Mouse (Mus musculus) megakaryocyte-erythroid progenitor cell, adult 5-6 weeks (primary cell): Measurements from ENCODE around the gene Heatr3. TPM values are rescaled to one million over a fixed set of nuclear protein-coding genes. Genes with fewer than 3 reads are reported as not detected.

Experiments
- ATAC-seq: replicated peaks from 2 replicates; pipeline ENCODE4 v1.8.0; 2016; ENCODE audit warnings: mild to moderate bottlenecking, inconsistent platforms; ENCODE audit not compliant: severe bottlenecking, poor library complexity, low FRiP score, low TSS enrichment
- total RNA-seq, 2 experiments: library from RNA; stranded (forward) in 1 of 2; stranded (reverse) in 1 of 2; fragments of 200-1000, 215-1000 nt in 1 of 2; fragments of >200 nt in 1 of 2; fragmentation: Nextera tagmentation in 1 of 2; gene quantifications; 2 replicates each; pipeline ENCODE4 v1.2.3; 2014 to 2017

Heatr3 gene
- total RNA-seq (2014; fragmentation: Nextera tagmentation): 75.6 and 79.2 TPM in 2 replicates
- total RNA-seq (2017): 62.9 and 79.2 TPM in 2 replicates

DNA sequence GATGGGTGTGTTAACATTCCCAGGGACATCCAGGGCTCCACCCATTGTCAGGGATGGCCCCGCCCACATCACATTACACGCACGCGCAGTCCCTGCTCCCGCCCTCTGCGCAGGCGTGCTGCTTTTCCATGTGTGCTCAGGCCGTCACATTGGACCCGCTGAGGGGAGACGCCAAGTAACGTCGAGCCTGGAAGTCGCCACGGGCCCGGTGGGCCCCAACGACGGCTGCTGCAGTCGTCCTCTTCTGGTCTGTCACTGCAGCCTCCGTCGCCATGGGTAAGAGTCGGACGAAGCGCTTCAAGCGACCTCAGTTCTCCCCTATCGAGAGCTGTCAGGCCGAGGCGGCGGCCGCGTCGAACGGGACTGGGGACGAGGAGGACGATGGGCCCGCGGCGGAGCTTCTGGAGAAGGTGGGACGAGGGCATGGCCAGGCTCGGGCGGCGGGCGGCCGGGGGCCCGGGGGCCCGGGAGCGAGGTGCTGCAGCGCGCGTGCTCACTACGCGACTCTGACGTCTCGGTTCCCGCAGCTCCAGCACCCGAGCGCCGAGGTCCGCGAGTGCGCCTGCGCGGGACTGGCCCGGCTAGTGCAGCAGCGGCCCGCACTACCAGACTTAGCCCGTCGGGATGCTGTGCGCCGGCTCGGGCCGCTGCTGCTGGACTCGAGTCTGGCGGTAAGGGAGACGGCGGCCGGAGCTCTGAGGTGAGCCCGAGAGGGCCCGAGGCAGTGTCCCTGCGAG is at the start of gene Heatr3:
Heatr3 (plus strand) TSS at position 108 of the 737 bp plus-strand sequence.
- ATAC-seq: peak; percentile 93

DNA sequence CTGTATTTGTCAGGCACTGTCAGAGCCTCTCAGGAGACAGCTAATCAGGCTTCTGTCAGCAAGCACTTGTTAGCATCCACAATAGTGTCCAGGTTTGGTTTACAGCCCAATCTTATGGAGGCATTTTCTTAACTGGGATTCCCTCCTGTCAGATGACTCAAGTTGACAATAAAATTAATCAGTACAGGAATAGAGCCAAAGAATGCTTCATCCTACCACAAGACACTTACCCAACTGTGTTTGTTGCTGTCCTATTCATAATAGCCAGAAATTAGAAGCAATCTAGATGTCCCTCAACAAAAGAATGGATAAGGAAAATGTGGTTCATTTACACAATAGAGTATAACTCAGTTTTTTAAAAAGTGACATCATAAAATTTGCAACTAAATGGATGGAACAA is 49.6 kb upstream of the Heatr3 start:
- ATAC-seq: no peak

- no peak for ATAC-seq
Measured at GRCm38 (mm10) chr8:88091661-88092060, 46.0 kb upstream of the Heatr3 start.

- no peak for ATAC-seq
Measured at GRCm38 (mm10) chr8:88093367-88093766, 44.3 kb upstream of the Heatr3 start.

DNA sequence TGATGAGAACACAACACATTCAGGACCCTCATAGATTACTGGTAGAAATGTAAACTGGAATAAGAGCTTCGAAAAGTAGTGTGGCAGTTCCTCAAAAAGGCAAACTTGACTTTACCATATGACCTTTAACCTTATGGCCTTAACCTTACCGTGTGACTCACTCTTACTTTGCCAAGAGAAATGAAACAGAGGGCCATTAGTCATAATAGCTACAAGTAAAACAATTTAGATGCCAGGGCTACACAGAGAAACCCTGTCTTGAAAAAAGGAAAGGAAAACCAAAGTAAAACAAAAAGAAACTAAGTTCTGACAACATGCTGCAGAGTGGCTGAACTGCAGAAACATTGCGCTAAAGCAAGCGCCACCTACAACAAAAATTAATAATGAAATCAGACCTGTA is 38.8 kb upstream of the Heatr3 start:
- ATAC-seq: no peak

- ATAC-seq: peak; percentile 82
Measured at GRCm38 (mm10) chr8:88099526-88099925, 38.1 kb upstream of the Heatr3 start.

- no peak for ATAC-seq
Measured at GRCm38 (mm10) chr8:88109241-88109640, 28.4 kb upstream of the Heatr3 start.

DNA sequence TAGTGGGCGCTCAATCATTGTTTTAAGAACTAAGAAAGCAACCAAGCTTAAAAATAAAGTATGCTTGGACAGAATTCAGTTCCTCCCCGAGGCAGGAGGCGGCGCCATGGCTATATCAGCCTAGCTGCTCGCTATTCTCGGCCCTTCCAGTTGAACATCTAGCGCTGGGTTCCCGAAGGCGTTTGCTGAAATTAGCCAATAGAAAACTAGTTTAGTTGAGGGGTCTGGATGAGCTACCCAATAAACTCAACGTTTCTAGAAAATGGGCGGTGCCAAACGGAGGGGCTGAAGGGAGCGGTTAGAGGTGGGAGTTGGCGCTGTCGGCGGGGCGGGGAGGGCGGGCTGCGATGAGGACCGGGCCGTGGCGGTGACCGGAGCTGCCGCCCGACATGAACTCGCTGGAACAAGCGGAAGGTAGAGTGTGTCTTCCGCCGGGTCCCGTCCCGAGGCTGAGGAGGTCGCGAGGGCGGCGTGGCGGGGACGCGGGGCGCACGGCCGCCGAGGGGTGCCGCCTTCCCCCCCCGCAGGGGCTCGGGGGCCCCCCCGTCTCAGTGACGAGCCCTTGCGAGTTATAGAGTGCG is 19.1 kb upstream of the Heatr3 start, which contains the start of gene Cnep1r1:
Cnep1r1 (plus strand) TSS at position 314 of the 581 bp plus-strand sequence.
- peak; percentile 99 for ATAC-seq

- ATAC-seq: peak; percentile 64
Measured at GRCm38 (mm10) chr8:88119076-88119475, 18.6 kb upstream of the Heatr3 start.

DNA sequence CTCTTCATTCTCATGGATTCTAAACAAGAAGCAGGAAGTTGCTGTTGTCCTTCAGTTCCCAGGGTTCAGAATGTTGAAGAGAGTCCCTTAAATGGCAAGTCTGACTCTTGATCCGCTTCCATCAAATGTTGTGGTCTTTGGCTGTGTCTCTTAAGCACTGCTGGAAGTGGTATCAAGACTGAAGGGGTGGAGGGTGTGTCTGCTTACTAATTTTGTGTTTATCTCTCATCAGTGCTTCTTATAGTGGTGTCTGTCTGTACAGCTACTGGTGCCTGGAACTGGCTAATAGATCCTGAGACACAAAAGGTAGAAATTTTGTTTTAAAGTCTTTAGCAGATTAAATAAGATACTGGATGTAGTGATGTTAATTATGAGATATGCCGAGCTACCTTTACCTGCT is 12.8 kb upstream of the Heatr3 start:
- peak; percentile 75 for ATAC-seq

DNA sequence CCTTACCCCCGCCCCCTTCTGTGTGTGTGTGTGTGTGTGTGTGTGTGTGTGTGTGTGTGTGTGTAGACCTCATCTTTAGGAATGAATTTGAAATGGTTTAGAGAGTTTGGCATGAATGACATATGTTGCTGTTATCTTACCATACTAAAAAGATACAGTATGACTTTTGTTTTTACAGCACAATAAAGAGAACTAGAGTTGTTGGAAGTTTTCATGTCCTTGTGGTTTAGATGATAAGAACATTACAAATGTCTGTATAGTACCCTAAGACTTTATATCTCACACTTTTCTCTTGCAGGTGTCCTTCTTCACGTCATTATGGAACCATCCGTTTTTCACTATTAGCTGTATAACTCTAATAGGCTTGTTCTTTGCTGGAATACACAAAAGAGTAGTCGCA is 8.3 kb upstream of the Heatr3 start:
- 0 out of 2 replicates have a peak, but pooled peaks have one; percentile 27 for ATAC-seq

DNA sequence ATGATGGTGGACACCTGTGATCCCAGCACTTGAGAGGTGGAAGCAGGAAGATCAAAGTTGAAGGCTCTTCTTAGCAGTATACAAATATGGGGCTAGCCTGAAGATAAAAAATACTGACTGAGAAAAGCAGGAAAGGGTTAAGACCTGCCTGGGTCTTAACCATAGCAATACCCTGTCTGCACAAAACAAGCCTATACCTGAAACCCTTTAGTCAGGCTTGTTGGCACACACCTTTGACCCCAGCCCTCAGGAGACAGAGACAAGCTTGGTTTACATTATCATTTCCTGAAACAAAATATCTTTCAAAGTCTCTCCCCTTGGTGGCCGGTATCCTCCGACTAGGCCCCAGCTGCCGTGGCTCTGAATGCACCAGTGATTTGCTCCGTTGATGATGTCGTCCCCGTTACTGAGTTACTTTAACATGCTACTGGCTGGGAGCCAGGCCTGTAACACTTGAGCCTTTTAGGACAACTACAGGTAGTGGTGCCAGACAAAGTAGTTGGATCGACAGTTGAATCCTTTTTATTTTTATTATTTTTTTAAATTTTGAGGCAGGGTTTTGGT is 6.8 kb upstream of the Heatr3 start:
- no peak for ATAC-seq

DNA sequence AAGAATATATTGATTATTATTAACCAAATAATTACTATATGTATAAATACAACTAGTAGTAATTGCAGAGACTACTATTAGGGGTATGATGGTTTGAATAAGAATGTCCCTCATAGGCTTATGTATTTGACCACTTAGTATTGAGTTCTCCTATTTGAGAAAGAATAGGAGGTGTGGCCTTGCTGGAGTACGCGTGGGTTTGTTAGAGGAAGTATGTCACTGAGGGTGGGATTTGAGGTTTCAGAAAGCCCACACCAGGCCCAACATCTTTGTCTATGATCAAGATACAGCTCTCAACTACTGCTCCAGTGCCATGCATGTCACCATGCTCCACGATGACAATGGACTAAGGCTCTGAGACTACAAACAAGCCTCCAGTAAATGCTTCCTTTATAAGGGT is 1.6 kb downstream of the Heatr3 start:
- ATAC-seq: no peak

- no peak for ATAC-seq
Measured at GRCm38 (mm10) chr8:88141629-88142028, 4.0 kb downstream of the Heatr3 start.

GRCm38 (mm10) chr8:88144041-88144440 is 6.4 kb downstream of the Heatr3 start:
- no peak for ATAC-seq

DNA sequence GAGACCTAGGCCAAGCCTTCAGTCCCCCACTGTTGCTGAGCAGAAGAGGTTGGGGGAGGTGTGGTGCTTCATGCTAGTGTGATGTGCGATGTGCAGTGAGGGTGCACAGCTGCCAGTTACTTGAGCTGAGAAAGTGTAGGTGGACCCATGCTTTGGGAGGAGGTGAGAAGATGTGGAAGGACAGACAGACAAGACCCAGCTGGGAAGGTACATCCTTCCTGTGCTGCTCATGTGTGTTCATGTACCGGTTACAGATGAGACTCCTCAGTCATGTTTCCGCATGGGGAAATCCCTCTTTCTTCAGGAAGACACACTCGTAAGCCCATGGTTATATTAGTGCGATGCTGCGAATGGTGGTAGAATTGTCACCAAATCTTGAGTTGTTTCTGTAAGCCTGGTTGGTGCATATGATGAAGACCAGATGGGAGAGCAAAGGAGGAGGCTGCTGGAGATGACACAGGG is 13.3 kb downstream of the Heatr3 start:
- ATAC-seq: no peak

DNA sequence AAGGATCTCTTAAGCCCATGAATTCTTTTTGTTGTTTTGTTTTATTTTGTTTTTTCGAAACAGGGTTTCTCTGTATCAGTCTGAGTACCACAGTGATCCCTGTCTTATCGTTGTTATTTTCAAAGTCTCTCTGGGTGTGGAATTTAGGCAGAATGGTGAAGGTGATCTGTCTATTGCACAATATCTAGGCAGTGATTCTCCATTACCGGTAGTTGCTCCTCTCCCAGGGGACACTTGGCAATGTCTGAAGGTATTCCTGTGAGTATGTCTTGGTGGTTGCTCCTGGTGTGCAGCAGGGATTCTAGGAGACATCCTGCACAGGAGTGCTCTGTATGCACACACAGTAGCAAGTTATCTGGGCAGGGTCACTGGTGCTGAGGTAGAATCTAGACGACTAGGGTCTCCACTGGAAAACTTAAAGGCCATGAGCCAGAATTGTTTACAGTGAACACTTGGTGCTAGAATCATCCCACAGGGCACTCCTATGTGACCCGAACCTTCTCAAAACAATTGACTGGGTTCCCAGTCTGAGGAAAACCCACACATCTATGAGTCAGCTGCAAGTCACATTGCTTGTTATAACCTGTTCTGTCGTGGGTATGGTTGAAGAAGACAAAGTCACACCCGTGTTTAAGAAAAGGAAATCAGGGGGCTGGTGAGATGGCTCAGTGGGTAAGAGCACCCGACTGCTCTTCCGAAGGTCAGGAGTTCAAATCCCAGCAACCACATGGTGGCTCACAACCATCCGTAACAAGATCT is 22.8 kb downstream of the Heatr3 start:
- no peak for ATAC-seq

DNA sequence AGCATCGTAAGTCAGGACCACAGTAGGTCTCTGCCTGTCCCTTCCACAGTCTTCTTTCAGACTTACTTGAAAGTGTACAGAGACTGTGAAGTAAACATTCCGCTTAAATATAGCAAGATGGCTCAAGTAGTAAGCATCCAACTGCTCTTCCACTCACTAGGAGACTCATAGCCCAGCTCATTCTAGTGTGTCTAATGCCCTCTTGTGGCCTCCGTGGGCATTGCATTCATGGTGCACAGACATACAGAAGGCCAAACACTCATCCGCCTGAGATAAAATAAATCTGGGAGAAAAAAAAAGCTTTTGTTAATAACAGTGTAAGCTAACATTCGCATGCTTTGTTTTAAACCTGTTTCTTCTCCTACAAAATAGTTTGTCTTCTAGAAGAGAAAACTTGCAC is 23.8 kb downstream of the Heatr3 start:
- ATAC-seq: peak; percentile 87

- no peak for ATAC-seq
Measured at GRCm38 (mm10) chr8:88175264-88175663, 37.6 kb downstream of the Heatr3 start.

GRCm38 (mm10) chr8:88177291-88177690 is 39.6 kb downstream of the Heatr3 start:
- ATAC-seq: no peak
